Mouse (Mus musculus): Measurements from ENCODE around the gene Aspscr1.

Aspscr1 gene

DNA sequence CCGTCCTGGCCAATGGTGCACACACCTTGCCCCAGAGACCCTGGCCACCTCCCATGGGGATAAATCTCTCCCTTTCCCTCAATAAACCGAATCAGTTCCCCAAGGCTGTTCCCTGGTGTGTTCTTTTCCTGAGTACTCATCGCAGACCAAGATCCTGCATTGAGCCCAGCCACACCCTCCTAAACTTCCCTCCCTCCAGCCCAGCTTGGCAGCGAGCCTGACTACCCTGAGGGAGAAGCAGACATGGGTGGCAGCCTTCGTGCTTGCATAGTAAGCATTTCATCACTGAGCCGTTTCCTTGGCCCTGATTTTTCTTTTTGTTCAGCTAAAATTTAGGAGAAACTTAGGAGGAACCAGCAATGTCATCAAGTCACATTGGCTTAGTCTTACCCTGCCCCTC is 60.7 kb downstream of the Aspscr1 start:
- no peak for DNase-seq (ENCODE audit: low spot score)

DNA sequence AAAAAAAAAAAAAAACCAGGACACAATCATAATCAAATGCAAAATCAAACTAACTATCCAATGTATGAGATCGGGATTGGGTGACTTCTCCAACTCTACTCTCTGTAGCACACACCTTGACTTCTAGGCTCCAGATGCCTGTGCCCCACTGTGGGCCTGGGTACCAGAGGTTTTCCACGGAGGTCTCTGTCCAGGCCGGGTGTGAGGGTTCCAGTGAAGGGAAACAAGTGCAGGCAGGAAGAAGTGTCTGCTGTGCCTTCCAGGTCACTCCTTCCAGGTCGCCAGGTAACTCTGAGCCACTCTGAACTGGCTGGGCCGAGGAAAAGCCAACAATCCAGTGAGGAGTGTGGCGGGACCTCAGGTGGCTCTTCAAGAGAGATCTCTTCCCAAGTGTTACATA is 63.7 kb downstream of the Aspscr1 start:
- no peak for DNase-seq (ENCODE audit: low spot score)

DNA sequence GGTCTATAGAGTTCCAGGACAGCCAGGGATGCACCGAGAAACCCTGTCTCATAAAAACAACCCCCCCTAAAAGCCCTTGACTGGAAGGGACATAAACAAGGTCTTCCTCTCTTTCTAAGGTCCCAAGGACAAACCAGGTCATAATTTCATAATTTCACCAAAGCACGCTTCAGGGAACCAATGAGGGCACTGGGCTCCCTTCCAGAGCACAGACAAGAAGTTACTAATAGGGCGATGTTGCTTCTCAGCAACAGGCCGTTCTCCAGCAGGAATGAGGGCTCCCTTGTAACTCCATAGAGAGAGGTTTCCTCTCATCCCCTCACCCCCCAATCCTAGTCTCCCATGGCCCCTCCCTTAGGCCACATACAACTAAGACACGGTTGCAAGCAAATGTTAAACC is 68.2 kb downstream of the Aspscr1 start:
- DNase-seq (ENCODE audit: low spot score): no peak

GRCm38 (mm10) chr11:120744121-120744701 is 71.4 kb downstream of the Aspscr1 start:
- no peak for DNase-seq (ENCODE audit: low spot score)

- DNase-seq (ENCODE audit: low spot score): no peak
These were observed 75.2 kb downstream of the Aspscr1 start for GRCm38 (mm10) chr11:120747974-120748373.

DNA sequence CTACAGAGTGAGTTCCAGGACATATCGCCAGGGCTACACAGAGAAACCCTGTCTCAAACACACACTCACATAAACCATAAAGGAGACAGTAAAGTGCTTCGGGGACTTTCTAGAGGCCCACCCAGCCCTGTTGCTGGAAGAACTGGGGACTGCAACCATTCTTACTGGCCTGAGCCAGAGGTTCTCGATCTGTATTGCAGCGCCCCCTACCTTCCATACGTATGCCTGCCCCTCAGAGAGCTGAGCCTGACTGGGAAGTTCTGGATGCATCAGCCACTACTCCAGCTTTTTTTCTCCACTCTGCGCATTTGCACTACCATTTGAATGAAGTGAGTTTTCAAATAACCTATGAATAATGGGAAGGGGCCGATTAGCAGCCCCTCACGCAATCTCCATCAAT is 76.7 kb downstream of the Aspscr1 start:
- DNase-seq (ENCODE audit: low spot score): peak; percentile 44

GRCm38 (mm10) chr11:120751606-120752005 is 78.8 kb downstream of the Aspscr1 start:
- DNase-seq (ENCODE audit: low spot score): no peak
